Mouse (Mus musculus) heart, postnatal 0 days (tissue): ENCODE data around the gene Syt1. TPM values are rescaled to one million over a fixed set of nuclear protein-coding genes. Genes with fewer than 3 reads are reported as not detected.

ENCODE experiments used
- ATAC-seq: fragments of 200-750 bp; cut with Nextera tagmentation; 2 replicates; pipeline ENCODE4 v1.8.0; 2017; ENCODE audit warnings: low read depth, moderate number of reproducible peaks, moderate library complexity; ENCODE audit not compliant: insufficient read depth
- DNase-seq: peaks from one replicate; pipeline ENCODE4 v3.0.0-alpha.2; 2016; ENCODE audit warnings: low spot score
- H3K27ac ChIP-seq: fragments of 300-500 bp; sonication (generic); 2 replicates; pipeline ENCODE4 v1.5.1; 2014; ENCODE audit warnings: low read depth, mild to moderate bottlenecking
- H3K27me3 ChIP-seq: fragments of 300-500 bp; sonication (generic); 2 replicates; pipeline ENCODE4 v1.6.1; 2014; ENCODE audit warnings: low read length, mixed read lengths; ENCODE audit not compliant: control insufficient read depth, insufficient read depth
- H3K36me3 ChIP-seq: fragments of 300-500 bp; sonication (generic); replicated peaks from 2 replicates; pipeline ENCODE4 v1.6.1; 2014; ENCODE audit warnings: low read length, mixed read lengths; ENCODE audit not compliant: control insufficient read depth, insufficient read depth
- H3K4me1 ChIP-seq: fragments of 300-500 bp; sonication (generic); 2 replicates; pipeline ENCODE4 v1.6.1; 2014; ENCODE audit warnings: antibody characterized with exemption; ENCODE audit not compliant: control insufficient read depth, insufficient read depth
- H3K4me2 ChIP-seq: fragments of 300-500 bp; sonication (generic); 2 replicates; pipeline ENCODE4 v1.6.1; 2014; ENCODE audit warnings: low read depth, mild to moderate bottlenecking, low read length, moderate library complexity
- H3K4me3 ChIP-seq: fragments of 300-500 bp; sonication (generic); 2 replicates; pipeline ENCODE4 v1.5.1; 2014; ENCODE audit warnings: low read depth, low read length
- H3K9ac ChIP-seq: fragments of 300-500 bp; sonication (generic); replicated peaks from 2 replicates; pipeline ENCODE4 v1.6.1; 2014; ENCODE audit warnings: low read depth, low read length, mixed read lengths
- H3K9me3 ChIP-seq: fragments of 300-500 bp; sonication (generic); replicated peaks from 2 replicates; pipeline ENCODE4 v1.6.1; 2016; ENCODE audit warnings: low read length; ENCODE audit not compliant: control insufficient read depth
- CTCF ChIP-seq: IDR thresholded peaks from 2 replicates; pipeline ENCODE4 v1.5.1; 2016; ENCODE audit warnings: antibody characterized with exemption, control low read depth, low read depth
- EP300 ChIP-seq: IDR thresholded peaks from 2 replicates; pipeline ENCODE4 v1.6.1; 2016; ENCODE audit warnings: antibody characterized with exemption, low read depth
- WGBS: fragments of 180-500 bp; shearing (Covaris S2); extraction: QIAGEN DNeasy Blood & Tissue Kit; methylation state at CpG from one replicate; pipeline ENCODE4 v1.1.7; 2014; 5-methylcytosine and 5-hydroxymethylcytosine counted together
- polyA plus RNA-seq: library from polyadenylated mRNA; unstranded; fragments of >200 nt; fragmentation: Nextera tagmentation; extraction: Ambion mirVana; gene quantifications from 2 replicates; pipeline ENCODE4 v1.2.1, GENCODE M21; 2015
- total RNA-seq: library from RNA; depleted of rRNA; stranded (reverse); fragments of >200 nt; gene quantifications from 2 replicates; pipeline ENCODE4 v1.2.3, GENCODE M21; 2014; ENCODE audit warnings: low replicate concordance

The Syt1 gene
- total and polyA plus RNA-seq, 2 experiments from 2014 or later = 0.08 TPM; not detected in 1

- H3K4me3 ChIP-seq = no peak overlapping the region
- DNase-seq = no peak
- ATAC-seq = no peak
- H3K36me3 ChIP-seq = no peaks in the 10 kb centered on the region
- no peaks in the 10 kb centered on the region for H3K4me1 ChIP-seq
- no peaks in the 10 kb centered on the region for H3K9me3 ChIP-seq
- no peak overlapping the region for H3K9ac ChIP-seq
- 63% methylated on average over 5 of the region's 5 CpGs for WGBS
- no peak overlapping the region for H3K4me2 ChIP-seq
- TF ChIP-seq EP300 (no peak), CTCF (no peak)
- H3K27ac ChIP-seq = no peak overlapping the region
- H3K27me3 ChIP-seq = no peaks in the 10 kb centered on the region
Observed at GRCm38 (mm10) chr10:108896529-108896928, 114.3 kb downstream of the Syt1 start.

GRCm38 (mm10) chr10:108893288-108893687 is 117.5 kb downstream of the Syt1 start:
- 77% methylated on average over 6 of the region's 6 CpGs for WGBS
- no peak overlapping the region for H3K27ac ChIP-seq
- no peaks in the 10 kb centered on the region for H3K4me1 ChIP-seq
- no peaks in the 10 kb centered on the region for H3K36me3 ChIP-seq
- ATAC-seq = no peak
- H3K9ac ChIP-seq = no peak overlapping the region
- no peak for TF ChIP-seq CTCF
- TF ChIP-seq EP300 = no peak
- H3K9me3 ChIP-seq = no peaks in the 10 kb centered on the region
- no peaks in the 10 kb centered on the region for H3K27me3 ChIP-seq
- no peak for DNase-seq
- H3K4me3 ChIP-seq = no peak overlapping the region
- H3K4me2 ChIP-seq = no peak overlapping the region

- no peaks in the 10 kb centered on the region for H3K9me3 ChIP-seq
- no peak overlapping the region for H3K4me2 ChIP-seq
- H3K9ac ChIP-seq = no peak overlapping the region
- ATAC-seq (no peak), DNase-seq (no peak)
- H3K4me1 ChIP-seq = no peaks in the 10 kb centered on the region
- no peaks in the 10 kb centered on the region for H3K27me3 ChIP-seq
- H3K4me3 ChIP-seq = no peak overlapping the region
- no peak for TF ChIP-seq EP300
- TF ChIP-seq CTCF = no peak
- H3K36me3 ChIP-seq = no peaks in the 10 kb centered on the region
- 92% methylated on average over 1 of the region's 1 CpGs for WGBS
- H3K27ac ChIP-seq = no peak overlapping the region
Observed at GRCm38 (mm10) chr10:108892441-108892840, 118.3 kb downstream of the Syt1 start.

- whole genome bisulfite sequencing = 73% methylated on average over 4 of the region's 4 CpGs
- TF ChIP-seq EP300 (no peak), CTCF (no peak)
- Histone ChIP-seq H3K9ac (no peak overlapping the region), H3K27me3 (no peaks in the 10 kb centered on the region), H3K4me2 (no peak overlapping the region), H3K9me3 (no peaks in the 10 kb centered on the region), H3K36me3 (no peaks in the 10 kb centered on the region), H3K27ac (no peak overlapping the region), H3K4me3 (no peak overlapping the region), H3K4me1 (0 out of 2 replicates have a peak, but pooled peaks cover 5% of the 10 kb centered on the region)
- no peak for ATAC-seq
- DNase-seq = no peak
Observed at GRCm38 (mm10) chr10:108889084-108889483, 121.7 kb downstream of the Syt1 start.

GRCm38 (mm10) chr10:108886781-108887180 is 124.0 kb downstream of the Syt1 start:
- no peaks in the 10 kb centered on the region for H3K27me3 ChIP-seq
- no peak for ATAC-seq
- H3K9ac ChIP-seq = no peak overlapping the region
- no peak for DNase-seq
- TF ChIP-seq EP300 (no peak), CTCF (no peak)
- 0 out of 2 replicates have a peak, but pooled peaks cover 5% of the 10 kb centered on the region for H3K4me1 ChIP-seq
- no peaks in the 10 kb centered on the region for H3K9me3 ChIP-seq
- no peak overlapping the region for H3K4me3 ChIP-seq
- H3K36me3 ChIP-seq = no peaks in the 10 kb centered on the region
- H3K27ac ChIP-seq = no peak overlapping the region
- no peak overlapping the region for H3K4me2 ChIP-seq

GRCm38 (mm10) chr10:108885769-108886168 is 125.0 kb downstream of the Syt1 start:
- WGBS = 91% methylated on average over 1 of the region's 1 CpGs
- DNase-seq (no peak), ATAC-seq (no peak)
- Histone ChIP-seq H3K27me3 (no peaks in the 10 kb centered on the region), H3K9ac (no peak overlapping the region), H3K4me1 (0 out of 2 replicates have a peak, but pooled peaks cover 5% of the 10 kb centered on the region), H3K4me2 (no peak overlapping the region), H3K4me3 (no peak overlapping the region), H3K27ac (no peak overlapping the region), H3K36me3 (no peaks in the 10 kb centered on the region), H3K9me3 (no peaks in the 10 kb centered on the region)
- TF ChIP-seq CTCF = no peak
- no peak for TF ChIP-seq EP300
